9 mouse cellular contexts compared by ENCODE assay signal in genomic region chr17:5089541-5089940, GRCm38 (mm10).
A peak's percentile ranks its signal among the peaks of the same experiment; 100 is the strongest.
DNase-seq lines count a peak whose midpoint lies in the region; ATAC-seq lines count a peak whose summit lies in the region.
"Had no signal": no experiment of that assay in that cellular context is flagged by ENCODE, and none has a peak within 500 bp of the region (broad histone marks: within the 10 kb centered on the region; RNA-seq: fewer than 3 reads in every experiment).

No protein-coding gene starts in this region.

- no peaks in the 10 kb centered on the region for H3K27me3 ChIP-seq in erythroblast, embryonic 14.5 days (ENCODE audit: control insufficient read depth)
- H3K27me3 ChIP-seq in liver, embryonic 12.5 days (replicated peaks): no peaks in the 10 kb centered on the region
- H3K27me3 ChIP-seq: CH12.LX had no signal

- 29% methylated on average over 12 of the region's 12 CpGs for WGBS in liver, embryonic 12.5 days (ENCODE audit: insufficient replicate concordance)

- H3K9me3 ChIP-seq in erythroblast, embryonic 14.5 days (ENCODE audit: control insufficient read depth, low read length): no peaks in the 10 kb centered on the region
- no peaks in the 10 kb centered on the region for H3K9me3 ChIP-seq in liver, embryonic 12.5 days (replicated peaks)

- DNase-seq in CD4-positive helper T cell, adult 2 months (ENCODE audit: low read depth, low spot score): peak; percentile 73
- no peak for DNase-seq in layer of hippocampus, adult 11-12 months (ENCODE audit: low spot score)
- no peak for DNase-seq in left cerebral cortex, postnatal 10 days (ENCODE audit: extremely low spot score in 1 of 2, low spot score in 2 of 2)

- H3K9ac ChIP-seq in liver, embryonic 12.5 days: peak overlapping the region; percentile 39

- peaks cover 63% of the 10 kb centered on the region for H3K4me1 ChIP-seq in erythroblast, embryonic 14.5 days (ENCODE audit: control insufficient read depth)
- H3K4me1 ChIP-seq in liver, embryonic 12.5 days: peaks cover 84% of the 10 kb centered on the region

- peak overlapping the region; percentile 32; the same call in 1 of the 2 replicates for H3K27ac ChIP-seq in liver, embryonic 12.5 days

- ATAC-seq in erythroblast, adult 5-6 weeks (replicated peaks; ENCODE audit: low FRiP score, poor library complexity, severe bottlenecking): no peak
- ATAC-seq in granulocyte monocyte progenitor cell, adult 5-6 weeks (replicated peaks; ENCODE audit: poor library complexity, severe bottlenecking): peak; percentile 18; the same call in 1 of the 2 replicates
- ATAC-seq in liver, embryonic 12.5 days: peak; percentile 51; the same call in 1 of the 2 replicates
- no peak for ATAC-seq in monocyte, adult 5-6 weeks (replicated peaks; ENCODE audit: insufficient number of reproducible peaks, low FRiP score, low TSS enrichment, poor library complexity, severe bottlenecking)

- peak overlapping the region; percentile 57 for H3K4me2 ChIP-seq in liver, embryonic 12.5 days

- intact Hi-C loops in left cerebral cortex, postnatal 10 days (cut with DNase I): no loop called here

- peak overlapping the region; percentile 26 for H3K4me3 ChIP-seq in erythroblast, embryonic 14.5 days (replicated peaks)
- H3K4me3 ChIP-seq in liver, embryonic 12.5 days: peak overlapping the region; percentile 22; the same call in 1 of the 2 replicates

- peaks cover 6% of the 10 kb centered on the region for H3K36me3 ChIP-seq in erythroblast, embryonic 14.5 days (ENCODE audit: control insufficient read depth)
- no peaks in the 10 kb centered on the region; the same call in 1 of the 2 replicates for H3K36me3 ChIP-seq in liver, embryonic 12.5 days

Comparison
In these comparisons a context has a peak if more than half of its experiments do, and no peak if none do; other contexts are left out.
1. ATAC-seq: peak in granulocyte monocyte progenitor cell, adult 5-6 weeks (single experiment) and liver, embryonic 12.5 days (single experiment); none in erythroblast, adult 5-6 weeks (single experiment) and monocyte, adult 5-6 weeks (single experiment).